Mouse (Mus musculus) forebrain, embryonic 11.5 days (tissue): ENCODE data around the gene Lekr1. TPM values are rescaled to one million over a fixed set of nuclear protein-coding genes. Genes with fewer than 3 reads are reported as not detected.
A peak's percentile ranks its signal among the peaks of the same experiment; 100 is the strongest.

Experiments
- ATAC-seq: fragments of 200-750 bp; cut with Nextera tagmentation; replicated peaks from 2 replicates; pipeline ENCODE4 v1.8.0; 2017; ENCODE audit warnings: moderate TSS enrichment; ENCODE audit not compliant: low FRiP score
- DNase-seq: peaks from one replicate; pipeline ENCODE4 v3.0.0-alpha.2; 2017; ENCODE audit warnings: low spot score
- H3K27ac ChIP-seq: fragments of 300-500 bp; sonication (generic); 2 replicates; pipeline ENCODE4 v1.5.1; 2014; ENCODE audit warnings: low read depth, low read length
- H3K27me3 ChIP-seq: fragments of 300-500 bp; sonication (generic); 2 replicates; pipeline ENCODE4 v1.6.1; 2014; ENCODE audit warnings: mild to moderate bottlenecking, low read length, mixed read lengths; ENCODE audit not compliant: control insufficient read depth, insufficient read depth
- H3K36me3 ChIP-seq: fragments of 300-500 bp; sonication (generic); 2 replicates; pipeline ENCODE4 v1.6.1; 2014; ENCODE audit warnings: mild to moderate bottlenecking, low read length, moderate library complexity, mixed read lengths; ENCODE audit not compliant: control insufficient read depth, insufficient read depth
- H3K4me1 ChIP-seq: fragments of 300-500 bp; sonication (generic); replicated peaks from 2 replicates; pipeline ENCODE4 v1.6.1; 2014; ENCODE audit warnings: low read length, mixed read lengths; ENCODE audit not compliant: control insufficient read depth, insufficient read depth
- H3K4me2 ChIP-seq: fragments of 300-500 bp; sonication (generic); 2 replicates; pipeline ENCODE4 v1.6.1; 2014; ENCODE audit warnings: low read depth, mild to moderate bottlenecking, low read length, moderate library complexity, mixed read lengths; ENCODE audit not compliant: severe bottlenecking
- H3K4me3 ChIP-seq: fragments of 300-500 bp; sonication (generic); 2 replicates; pipeline ENCODE4 v1.5.1; 2014; ENCODE audit warnings: low read depth, low read length
- H3K9ac ChIP-seq: fragments of 300-500 bp; sonication (generic); 2 replicates; pipeline ENCODE4 v1.6.1; 2014; ENCODE audit warnings: low read length
- H3K9me3 ChIP-seq: fragments of 300-500 bp; sonication (generic); 2 replicates; pipeline ENCODE4 v1.6.1; 2016; ENCODE audit warnings: low read length, mixed read lengths; ENCODE audit not compliant: control insufficient read depth
- WGBS: fragments of 180-500 bp; shearing (Covaris S2); extraction: QIAGEN DNeasy Blood & Tissue Kit; methylation state at CpG from one replicate; pipeline ENCODE4 v1.1.7; 2014; 5-methylcytosine and 5-hydroxymethylcytosine counted together
- microRNA-seq: library from miRNA; unstranded; fragments of <30 nt; microRNA quantifications from one replicate; pipeline ENCODE4, GENCODE M21; 2016; ENCODE audit not compliant: insufficient number of aligned reads
- polyA plus RNA-seq: library from polyadenylated mRNA; unstranded; fragments of >200 nt; fragmentation: Nextera tagmentation; extraction: Ambion mirVana; gene quantifications from 2 replicates; pipeline ENCODE4 v1.2.1, GENCODE M21; 2014

Gene Lekr1
- polyA plus RNA-seq, 1 experiment from 2014 or later, result 6.4 TPM

GRCm38 (mm10) chr3:65871188-65871603, 205.2 kb downstream of the Lekr1 start:
- Histone ChIP-seq H3K36me3 (no peaks in the 10 kb centered on the region), H3K4me2 (0 out of 2 replicates have a peak overlapping the region, but pooled peaks have one; percentile 15), H3K4me1 (peaks cover 7% of the 10 kb centered on the region), H3K9me3 (no peaks in the 10 kb centered on the region), H3K4me3 (no peak overlapping the region), H3K27ac (peak overlapping the region; percentile 18; the same call in 1 of the 2 replicates), H3K9ac (peak overlapping the region; percentile 51), H3K27me3 (no peaks in the 10 kb centered on the region)
- DNase-seq (peak; percentile 75), ATAC-seq (peak; percentile 87)
- 4% methylated on average over 12 of the region's 12 CpGs for WGBS

GRCm38 (mm10) chr3:65871609-65872272, 205.7 kb downstream of the Lekr1 start:
- 28% methylated on average over 10 of the region's 10 CpGs for WGBS
- H3K36me3 ChIP-seq, result no peaks in the 10 kb centered on the region
- DNase-seq (no peak), ATAC-seq (peak; percentile 44; the same call in 1 of the 2 replicates)
- 0 out of 2 replicates have a peak overlapping the region, but pooled peaks have one; percentile 10 for H3K27ac ChIP-seq
- no peak overlapping the region for H3K4me2 ChIP-seq
- H3K4me1 ChIP-seq, result peaks cover 7% of the 10 kb centered on the region
- no peaks in the 10 kb centered on the region for H3K27me3 ChIP-seq
- no peak overlapping the region for H3K4me3 ChIP-seq
- no peaks in the 10 kb centered on the region for H3K9me3 ChIP-seq
- H3K9ac ChIP-seq, result no peak overlapping the region

- Histone ChIP-seq H3K9ac (no peak overlapping the region), H3K4me1 (peaks cover 7% of the 10 kb centered on the region), H3K9me3 (no peaks in the 10 kb centered on the region), H3K4me3 (no peak overlapping the region), H3K36me3 (no peaks in the 10 kb centered on the region), H3K27me3 (no peaks in the 10 kb centered on the region), H3K4me2 (no peak overlapping the region), H3K27ac (no peak overlapping the region)
- 90% methylated on average over 13 of the region's 13 CpGs for WGBS
- ATAC-seq (no peak), DNase-seq (no peak)
Observed at GRCm38 (mm10) chr3:65873093-65873830, 207.2 kb downstream of the Lekr1 start.

Small RNA genes lying within 50 kb of the gene (microRNA-seq; reads per million reads assigned to microRNA genes)
- gene Mir8120, result not detected

Other genes starting within 250 kb of the Lekr1 start
- gene Tiparp, start 137.8 kb upstream of the Lekr1 start, polyA plus RNA-seq, result 27.2 and 31.1 TPM in 2 replicates